Mouse (Mus musculus) spleen, adult 2 months (tissue): ENCODE results near the gene Pip5kl1.
A peak's percentile ranks its signal among the peaks of the same experiment; 100 is the strongest.

Experiments used
- CTCF ChIP-seq: fragments of 200-500 bp; IDR thresholded peaks from 2 replicates; pipeline ENCODE4 v1.5.1; 2011; ENCODE audit warnings: mild to moderate bottlenecking, inconsistent platforms; ENCODE audit not compliant: insufficient read depth, insufficient read length, insufficient replicate concordance; ENCODE audit errors: extremely low read depth
- POLR2A ChIP-seq: fragments of 200-500 bp; IDR thresholded peaks from 2 replicates; pipeline ENCODE4 v1.6.1; 2011; ENCODE audit warnings: low read depth, low read length, inconsistent platforms

DNA sequence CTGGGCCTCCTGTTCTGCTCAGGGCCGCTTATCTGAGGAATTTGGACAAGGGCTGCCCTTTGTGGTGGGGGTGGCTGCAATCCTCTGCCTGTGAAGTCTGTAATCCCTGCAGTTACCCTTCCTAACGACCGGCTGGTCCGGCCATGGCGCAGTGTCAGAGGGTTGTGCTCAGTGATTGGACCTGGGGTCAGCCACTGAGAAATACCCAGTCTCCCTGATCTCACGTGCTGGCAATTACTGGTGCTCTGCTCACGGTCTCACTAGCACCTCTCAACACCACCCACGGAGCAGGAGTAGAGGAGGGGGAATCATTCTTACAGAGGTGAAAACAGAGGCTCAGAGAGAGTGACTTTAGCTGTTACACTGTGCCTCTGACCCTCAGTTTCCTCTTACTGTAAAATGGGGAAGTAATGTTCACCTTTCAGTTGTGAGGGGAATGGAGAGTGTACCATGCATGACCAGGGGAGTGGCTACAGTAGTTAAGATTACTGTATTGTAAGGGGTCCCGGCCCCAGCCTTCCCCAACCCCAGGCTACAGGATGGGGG, 37.2 kb upstream of the Pip5kl1 start:
- TF ChIP-seq POLR2A (peak; percentile 36; the same call in 1 of the 2 replicates), CTCF (no peak)
